Mouse (Mus musculus): ENCODE measurements around the gene Fbxo22. TPM values are rescaled to one million over a fixed set of nuclear protein-coding genes. Genes with fewer than 3 reads are reported as not detected.
A peak's percentile ranks its signal among the peaks of the same experiment; 100 is the strongest.
"Not testable (repeated sequence)": the region's sequence is repeated elsewhere in the genome, so short reads cannot be mapped to it uniquely, and the experiment has no call there.

Fbxo22 gene
- polyA plus RNA-seq, 1 experiment from 2014 or later, result 79.9 TPM

DNA sequence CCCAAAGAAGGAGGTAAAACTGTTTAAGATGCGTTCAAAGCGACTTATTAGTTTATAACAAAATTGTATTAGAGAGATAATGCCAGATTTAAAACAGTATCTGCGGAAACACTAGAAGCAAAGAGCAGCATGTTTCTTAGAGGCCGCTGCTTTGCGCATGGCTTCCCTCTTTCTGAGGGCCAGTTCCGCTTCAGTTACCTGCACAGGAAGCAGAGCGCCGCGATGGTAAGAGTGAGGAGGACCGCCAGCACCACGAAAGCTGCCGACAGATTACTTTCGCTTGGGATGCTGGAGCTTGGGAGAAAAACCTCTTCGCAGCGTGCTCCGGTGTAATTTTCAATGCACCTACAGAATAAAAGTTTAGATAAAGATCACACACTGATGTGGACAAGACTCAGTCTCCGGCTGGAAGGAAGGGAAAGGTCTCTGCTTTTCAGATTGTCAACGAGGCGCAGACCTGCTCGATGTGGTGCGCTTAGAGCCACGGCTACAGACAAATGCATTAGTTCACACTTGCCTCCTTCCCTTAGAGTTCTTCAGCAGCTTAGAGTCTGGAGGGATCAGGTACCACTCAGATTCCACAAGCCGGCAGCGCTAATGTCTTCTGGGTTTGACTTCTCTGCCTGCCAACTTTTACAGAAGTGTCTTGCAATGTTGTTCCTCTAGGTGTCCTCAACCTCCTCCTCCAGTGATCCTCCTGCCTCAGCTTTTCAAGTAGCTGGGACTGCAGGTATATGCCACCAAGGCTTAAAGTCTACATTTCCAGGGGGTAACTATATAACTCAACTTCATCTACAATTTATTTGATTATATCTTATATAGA lies 33.3 kb downstream of the Fbxo22 start:
- Histone ChIP-seq H3K9me3 (no peaks in the 10 kb centered on the region), H3K27ac (replicated peaks) (no peak overlapping the region), H3K4me3 (peak overlapping the region; percentile 17)

DNA sequence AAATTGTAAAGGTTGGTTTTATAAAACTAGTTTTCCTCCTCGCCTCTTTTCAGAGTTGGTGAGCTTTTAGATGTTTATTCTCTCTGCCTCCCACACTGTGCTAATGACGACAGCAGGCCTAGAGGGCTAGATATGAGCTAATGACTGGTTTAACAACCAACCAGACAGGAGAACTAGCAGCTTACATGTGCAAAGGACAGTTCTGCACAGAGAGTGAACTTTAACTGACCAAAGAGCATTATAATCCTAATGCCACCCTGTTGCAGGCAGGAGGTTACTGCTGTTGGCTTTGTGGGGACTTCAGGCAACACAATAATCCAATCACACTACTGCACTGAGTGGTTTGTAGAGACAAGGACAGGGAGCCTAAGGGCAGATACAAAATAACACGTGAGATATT lies 34.6 kb downstream of the Fbxo22 start:
- ATAC-seq (ENCODE audit: low read depth), result no peak
- H3K4me2 ChIP-seq, result no peak overlapping the region
- WGBS, result 79% methylated on average over 3 of the region's 3 CpGs

More for the DNA sequence above, 33.3 kb downstream of the Fbxo22 start:
- WGBS, result 43% methylated on average over 24 of the region's 24 CpGs
- H3K4me2 ChIP-seq, result peak overlapping the region; percentile 47
- 0 out of 2 replicates have a peak, but pooled peaks cover 2% of the 10 kb centered on the region for H3K27me3 ChIP-seq
- ATAC-seq (ENCODE audit: low read depth), result no peak
- no peak overlapping the region for H3K9ac ChIP-seq
- no peaks in the 10 kb centered on the region for H3K36me3 ChIP-seq
- H3K4me1 ChIP-seq (replicated peaks), result no peaks in the 10 kb centered on the region

GRCm38 (mm10) chr9:55244079-55244478 lies 35.4 kb downstream of the Fbxo22 start:
- Histone ChIP-seq H3K27ac (replicated peaks) (no peak overlapping the region), H3K27me3 (0 out of 2 replicates have a peak, but pooled peaks cover 2% of the 10 kb centered on the region), H3K36me3 (no peaks in the 10 kb centered on the region), H3K4me1 (replicated peaks) (no peaks in the 10 kb centered on the region), H3K4me2 (no peak overlapping the region), H3K9me3 (no peaks in the 10 kb centered on the region), H3K4me3 (no peak overlapping the region), H3K9ac (no peak overlapping the region)
- 74% methylated on average over 3 of the region's 3 CpGs for WGBS
- ATAC-seq (ENCODE audit: low read depth), result no peak

More for the DNA sequence above, 34.6 kb downstream of the Fbxo22 start:
- Histone ChIP-seq H3K4me1 (replicated peaks) (no peaks in the 10 kb centered on the region), H3K27ac (replicated peaks) (no peak overlapping the region), H3K9ac (no peak overlapping the region), H3K36me3 (no peaks in the 10 kb centered on the region), H3K27me3 (0 out of 2 replicates have a peak, but pooled peaks cover 2% of the 10 kb centered on the region), H3K4me3 (no peak overlapping the region), H3K9me3 (no peaks in the 10 kb centered on the region)

GRCm38 (mm10) chr9:55245057-55245750 lies 36.5 kb downstream of the Fbxo22 start:
- H3K36me3 ChIP-seq; H3K9ac ChIP-seq; ATAC-seq (ENCODE audit: low read depth); H3K27me3 ChIP-seq; H3K27ac ChIP-seq (replicated peaks); H3K4me3 ChIP-seq; H3K9me3 ChIP-seq; H3K4me2 ChIP-seq; H3K4me1 ChIP-seq (replicated peaks): not testable (repeated sequence)
- 93% methylated on average over 1 of the region's 1 CpGs for WGBS

GRCm38 (mm10) chr9:55246440-55246839 lies 37.7 kb downstream of the Fbxo22 start:
- no peaks in the 10 kb centered on the region for H3K4me1 ChIP-seq (replicated peaks)
- H3K36me3 ChIP-seq, result no peaks in the 10 kb centered on the region
- ATAC-seq (ENCODE audit: low read depth), result no peak
- WGBS, result 75% methylated on average over 8 of the region's 8 CpGs
- H3K4me2 ChIP-seq, result no peak overlapping the region
- no peak overlapping the region for H3K27ac ChIP-seq (replicated peaks)
- no peak overlapping the region for H3K9ac ChIP-seq
- H3K9me3 ChIP-seq, result no peaks in the 10 kb centered on the region
- H3K4me3 ChIP-seq, result no peak overlapping the region
- H3K27me3 ChIP-seq, result 0 out of 2 replicates have a peak, but pooled peaks cover 2% of the 10 kb centered on the region

DNA sequence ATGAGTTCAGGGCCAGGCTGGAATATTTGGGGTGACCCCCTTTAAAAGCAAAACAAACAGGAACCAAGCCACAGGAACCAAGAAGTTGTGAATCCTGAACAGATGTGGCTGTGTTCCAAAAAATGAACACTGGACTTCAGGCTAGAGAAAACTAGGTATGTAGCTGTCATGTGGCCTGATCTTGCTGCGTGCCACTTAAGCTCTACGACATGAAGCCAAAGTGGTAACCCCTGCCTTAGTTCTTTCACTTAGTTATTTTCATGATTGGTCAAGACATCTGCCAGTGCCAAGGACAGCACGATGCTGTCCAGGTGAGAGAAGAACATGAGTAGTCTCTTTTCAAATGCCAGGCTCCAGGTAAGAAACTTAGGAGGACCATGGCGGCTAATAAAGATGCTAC lies 38.2 kb downstream of the Fbxo22 start:
- Histone ChIP-seq H3K27ac (replicated peaks) (no peak overlapping the region), H3K4me2 (no peak overlapping the region), H3K36me3 (no peaks in the 10 kb centered on the region), H3K4me1 (replicated peaks) (no peaks in the 10 kb centered on the region), H3K9me3 (no peaks in the 10 kb centered on the region), H3K27me3 (0 out of 2 replicates have a peak, but pooled peaks cover 2% of the 10 kb centered on the region), H3K4me3 (no peak overlapping the region), H3K9ac (no peak overlapping the region)
- ATAC-seq (ENCODE audit: low read depth), result no peak
- WGBS, result 93% methylated on average over 4 of the region's 4 CpGs

- no peaks in the 10 kb centered on the region for H3K9me3 ChIP-seq
- no peaks in the 10 kb centered on the region for H3K27me3 ChIP-seq
- ATAC-seq (ENCODE audit: low read depth), result no peak
- 91% methylated on average over 4 of the region's 4 CpGs for WGBS
- no peak overlapping the region for H3K9ac ChIP-seq
- H3K4me3 ChIP-seq, result no peak overlapping the region
- no peaks in the 10 kb centered on the region for H3K36me3 ChIP-seq
- H3K27ac ChIP-seq (replicated peaks), result no peak overlapping the region
- no peaks in the 10 kb centered on the region for H3K4me1 ChIP-seq (replicated peaks)
- no peak overlapping the region for H3K4me2 ChIP-seq
Observed at GRCm38 (mm10) chr9:55248465-55248864, 39.7 kb downstream of the Fbxo22 start.

GRCm38 (mm10) chr9:55250595-55251247 lies 42.0 kb downstream of the Fbxo22 start:
- no peak overlapping the region for H3K27ac ChIP-seq (replicated peaks)
- no peak for ATAC-seq (ENCODE audit: low read depth)
- WGBS, result 63% methylated on average over 6 of the region's 6 CpGs

DNA sequence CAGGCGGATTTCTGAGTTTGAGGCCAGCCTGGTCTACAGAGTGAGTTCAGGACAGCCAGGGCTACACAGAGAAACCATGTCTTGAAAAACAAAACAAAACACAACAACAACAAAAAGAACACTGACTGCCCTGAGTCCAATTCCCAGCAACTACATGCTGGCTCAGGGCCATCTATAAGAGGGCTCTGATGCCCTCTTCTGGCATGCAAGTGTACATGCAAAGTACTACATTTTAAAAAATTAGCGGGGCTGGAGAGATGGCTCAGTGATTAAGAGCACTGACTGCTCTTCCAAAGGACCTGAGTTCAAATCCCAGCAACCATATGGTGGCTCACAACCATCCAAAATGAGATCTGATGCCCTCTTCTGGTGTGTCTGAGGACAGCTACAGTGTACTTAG lies 43.4 kb downstream of the Fbxo22 start:
- ATAC-seq (ENCODE audit: low read depth); H3K9ac ChIP-seq; H3K9me3 ChIP-seq; H3K36me3 ChIP-seq; H3K4me3 ChIP-seq; H3K27ac ChIP-seq (replicated peaks); H3K4me2 ChIP-seq; H3K4me1 ChIP-seq (replicated peaks); H3K27me3 ChIP-seq: not testable (repeated sequence)
- 58% methylated on average over 2 of the region's 2 CpGs for WGBS

More at GRCm38 (mm10) chr9:55250595-55251247, 42.0 kb downstream of the Fbxo22 start:
- Histone ChIP-seq H3K4me1 (replicated peaks) (no peaks in the 10 kb centered on the region), H3K4me2 (no peak overlapping the region), H3K27me3 (no peaks in the 10 kb centered on the region), H3K4me3 (no peak overlapping the region), H3K9ac (no peak overlapping the region), H3K36me3 (no peaks in the 10 kb centered on the region), H3K9me3 (no peaks in the 10 kb centered on the region)

DNA sequence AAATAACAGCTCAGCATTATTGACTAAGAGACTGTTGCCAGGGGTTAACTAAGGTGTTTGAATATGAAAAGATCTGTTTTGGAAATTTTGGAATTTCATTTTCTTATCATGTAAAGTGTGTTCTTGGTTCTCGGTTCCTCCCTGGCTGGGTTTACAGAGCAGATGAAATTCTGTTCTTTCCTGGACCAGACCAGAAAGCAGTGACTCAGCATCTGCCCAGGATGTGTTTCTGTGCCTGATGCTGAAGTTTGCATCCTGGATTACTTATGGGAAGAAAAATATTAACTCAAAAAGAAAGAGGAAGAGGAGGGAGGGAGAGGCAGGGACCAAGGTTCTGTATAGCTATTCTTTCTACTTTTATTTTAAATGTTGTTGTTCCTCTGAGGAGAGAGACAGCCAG lies 45.1 kb downstream of the Fbxo22 start:
- no peak overlapping the region for H3K27ac ChIP-seq (replicated peaks)
- no peaks in the 10 kb centered on the region for H3K27me3 ChIP-seq
- H3K9ac ChIP-seq, result no peak overlapping the region
- H3K4me3 ChIP-seq, result no peak overlapping the region
- H3K4me1 ChIP-seq (replicated peaks), result no peaks in the 10 kb centered on the region
- WGBS, result 73% methylated on average over 1 of the region's 1 CpGs
- H3K36me3 ChIP-seq, result no peaks in the 10 kb centered on the region
- H3K4me2 ChIP-seq, result no peak overlapping the region
- ATAC-seq (ENCODE audit: low read depth), result no peak
- no peaks in the 10 kb centered on the region for H3K9me3 ChIP-seq

- Histone ChIP-seq H3K36me3 (no peaks in the 10 kb centered on the region), H3K9ac (no peak overlapping the region)
- WGBS, result 91% methylated on average over 5 of the region's 5 CpGs
Observed at GRCm38 (mm10) chr9:55255056-55255455, 46.3 kb downstream of the Fbxo22 start.

DNA sequence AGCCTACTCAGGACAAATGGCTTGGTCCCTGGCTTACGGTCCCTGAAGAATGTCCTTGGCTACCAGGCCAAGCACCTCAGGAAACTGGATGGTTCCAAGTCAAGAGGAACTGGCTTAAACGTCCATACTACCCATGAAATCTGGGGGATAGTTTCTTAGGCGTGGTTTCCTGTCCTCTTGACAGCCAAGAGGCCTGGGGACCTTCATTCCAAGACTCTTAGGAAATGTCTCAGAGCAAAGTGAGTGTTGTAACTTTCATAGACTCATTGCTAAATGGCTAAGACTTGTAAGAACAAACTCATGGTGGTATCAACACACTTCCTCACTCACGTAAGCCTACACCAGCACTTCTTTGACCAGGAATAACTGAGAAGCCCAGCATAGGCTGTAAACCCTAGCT lies 46.9 kb downstream of the Fbxo22 start:
- WGBS, result 74% methylated on average over 4 of the region's 4 CpGs

More at GRCm38 (mm10) chr9:55255056-55255455, 46.3 kb downstream of the Fbxo22 start:
- Histone ChIP-seq H3K4me2 (no peak overlapping the region), H3K27ac (replicated peaks) (no peak overlapping the region), H3K27me3 (no peaks in the 10 kb centered on the region), H3K4me3 (no peak overlapping the region), H3K9me3 (no peaks in the 10 kb centered on the region), H3K4me1 (replicated peaks) (no peaks in the 10 kb centered on the region)
- ATAC-seq (ENCODE audit: low read depth), result no peak

More for the DNA sequence above, 46.9 kb downstream of the Fbxo22 start:
- H3K9me3 ChIP-seq, result no peaks in the 10 kb centered on the region
- H3K4me2 ChIP-seq, result no peak overlapping the region
- ATAC-seq (ENCODE audit: low read depth), result no peak
- H3K36me3 ChIP-seq, result no peaks in the 10 kb centered on the region
- no peak overlapping the region for H3K27ac ChIP-seq (replicated peaks)
- H3K4me1 ChIP-seq (replicated peaks), result no peaks in the 10 kb centered on the region
- no peaks in the 10 kb centered on the region for H3K27me3 ChIP-seq
- H3K9ac ChIP-seq, result no peak overlapping the region
- no peak overlapping the region for H3K4me3 ChIP-seq
